Mouse (Mus musculus) cerebellum, postnatal 10 days (tissue): ENCODE results near the gene Arrdc2.

Experiments
- DNase-seq, 2 experiments: peaks; one replicate each; pipeline ENCODE4 v3.0.0; 2021; ENCODE audit warnings: mixed read lengths in 2 of 2

The Arrdc2 gene

GRCm38 (mm10) chr8:70839408-70840351 lies at the start of gene Arrdc2:
Gene Arrdc2, minus strand, starts transcription at chr8:70839720.
- peak; percentile 99 for DNase-seq

GRCm38 (mm10) chr8:70887669-70888068 lies 48.1 kb upstream of the Arrdc2 start:
- peak in 1 of 2 experiments; percentile 52 for DNase-seq

- DNase-seq, result peak in 1 of 2 experiments; percentile 6
Observed at GRCm38 (mm10) chr8:70885612-70886011, 46.1 kb upstream of the Arrdc2 start.

GRCm38 (mm10) chr8:70884683-70885082 lies 45.2 kb upstream of the Arrdc2 start:
- DNase-seq, result peak in 1 of 2 experiments; percentile 11

GRCm38 (mm10) chr8:70884186-70884585 lies 44.7 kb upstream of the Arrdc2 start:
- DNase-seq, result peak; percentile 67 to 77

GRCm38 (mm10) chr8:70880546-70880945 lies 41.0 kb upstream of the Arrdc2 start:
- DNase-seq, result peak; percentile 42 to 46

- peak; percentile 92 to 95 for DNase-seq
Observed at GRCm38 (mm10) chr8:70880126-70880525, 40.6 kb upstream of the Arrdc2 start.

- DNase-seq, result peak; percentile 67 to 69
Observed at GRCm38 (mm10) chr8:70879500-70879899, 40.0 kb upstream of the Arrdc2 start.

- DNase-seq, result peak; percentile 15 to 20
Observed at GRCm38 (mm10) chr8:70878178-70878577, 38.7 kb upstream of the Arrdc2 start.

GRCm38 (mm10) chr8:70876382-70876781 lies 36.9 kb upstream of the Arrdc2 start:
- DNase-seq, result peak in 1 of 2 experiments; percentile 9

- DNase-seq, result peak in 1 of 2 experiments; percentile 11
Observed at GRCm38 (mm10) chr8:70874441-70874840, 34.9 kb upstream of the Arrdc2 start.

- DNase-seq, result peak; percentile 98
Observed at GRCm38 (mm10) chr8:70873364-70873985, 34.0 kb upstream of the Arrdc2 start, which contains the start of gene Ccdc124. Gene Ccdc124, minus strand, starts transcription at chr8:70873935.

- no peak for DNase-seq
Observed at GRCm38 (mm10) chr8:70872643-70873363, 33.3 kb upstream of the Arrdc2 start.

- DNase-seq, result no peak
Observed at GRCm38 (mm10) chr8:70871195-70871807, 31.8 kb upstream of the Arrdc2 start.

- DNase-seq, result peak; percentile 88 to 89
Observed at GRCm38 (mm10) chr8:70869601-70870041, 30.1 kb upstream of the Arrdc2 start.

GRCm38 (mm10) chr8:70869199-70869571 lies 29.7 kb upstream of the Arrdc2 start:
- DNase-seq, result no peak

GRCm38 (mm10) chr8:70868559-70869198 lies 29.2 kb upstream of the Arrdc2 start:
- DNase-seq, result peak; percentile 50 to 60

GRCm38 (mm10) chr8:70866566-70866965 lies 27.0 kb upstream of the Arrdc2 start:
- no peak for DNase-seq

- no peak for DNase-seq
Observed at GRCm38 (mm10) chr8:70866001-70866520, 26.5 kb upstream of the Arrdc2 start.

GRCm38 (mm10) chr8:70865350-70866000 lies 26.0 kb upstream of the Arrdc2 start:
- peak; percentile 100 for DNase-seq

- DNase-seq, result peak; percentile 62 to 67
Observed at GRCm38 (mm10) chr8:70864712-70865221, 25.2 kb upstream of the Arrdc2 start.
